Mouse (Mus musculus): ENCODE measurements around the gene Tifa. TPM values are rescaled to one million over a fixed set of nuclear protein-coding genes. Genes with fewer than 3 reads are reported as not detected.
"Not testable (repeated sequence)": the region's sequence is repeated elsewhere in the genome, so short reads cannot be mapped to it uniquely, and the experiment has no call there.

Tifa gene
- total RNA-seq (2022): 1 to 10 TPM; 1.6 to 2.4 (median 2.1) TPM

DNA sequence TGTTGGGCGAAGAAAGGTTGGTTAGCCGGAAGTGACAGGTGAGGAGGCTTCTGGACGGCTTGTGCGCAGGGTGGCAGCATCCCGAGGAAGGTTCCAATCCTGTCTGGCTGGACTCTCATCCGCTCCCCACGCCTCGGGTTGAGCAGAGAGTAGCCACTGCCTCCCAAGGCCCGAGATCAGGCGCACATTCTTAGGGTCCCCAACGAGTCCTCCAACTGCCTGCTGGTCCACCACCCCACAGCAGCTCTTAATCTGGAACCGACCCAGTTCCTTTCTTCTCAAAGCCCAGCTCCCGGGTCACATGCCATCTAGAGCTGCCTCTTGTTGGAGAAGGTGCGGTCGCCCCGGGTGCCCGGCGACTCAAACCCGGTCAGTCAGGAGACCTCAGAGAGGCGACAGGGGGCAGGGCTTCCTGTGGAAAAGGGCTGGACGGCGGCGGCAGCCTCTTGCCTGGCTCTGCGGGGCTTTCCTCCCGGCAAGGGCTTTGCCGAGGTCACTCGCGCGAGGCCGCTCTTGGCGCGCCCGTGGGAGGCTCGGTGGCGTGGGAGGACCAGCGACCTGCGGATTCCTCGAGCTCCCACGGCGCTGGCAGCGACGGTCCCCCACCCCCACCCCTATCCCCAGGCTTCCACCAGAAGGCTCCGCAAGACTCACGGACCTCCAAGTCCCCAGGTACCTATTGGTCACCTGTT lies at the start of gene Tifa:
Gene Tifa (plus strand): TSS at position 306 of the 692 bp plus-strand sequence.
- peak; percentile 76 for DNase-seq (ENCODE audit: low spot score)

DNA sequence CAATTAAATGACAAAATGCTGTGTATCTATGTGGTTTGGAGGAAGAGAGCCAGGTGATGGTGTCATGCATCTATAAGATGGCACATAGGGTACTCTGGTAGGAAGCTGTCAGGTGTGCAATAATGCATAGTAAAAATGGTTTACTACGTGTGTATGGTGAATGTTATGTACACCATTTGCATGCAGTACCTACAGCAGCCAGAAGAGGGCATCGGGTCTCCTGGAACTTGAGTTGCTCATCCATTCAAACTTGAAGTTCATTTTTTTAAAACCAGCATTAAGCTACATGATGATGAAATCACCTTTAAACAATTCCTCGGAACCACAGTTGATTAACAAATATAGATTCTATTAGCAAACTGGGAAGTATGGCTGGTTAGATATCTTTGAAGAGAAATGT lies 48.1 kb upstream of the Tifa start:
- no peak for DNase-seq (ENCODE audit: low spot score)

DNA sequence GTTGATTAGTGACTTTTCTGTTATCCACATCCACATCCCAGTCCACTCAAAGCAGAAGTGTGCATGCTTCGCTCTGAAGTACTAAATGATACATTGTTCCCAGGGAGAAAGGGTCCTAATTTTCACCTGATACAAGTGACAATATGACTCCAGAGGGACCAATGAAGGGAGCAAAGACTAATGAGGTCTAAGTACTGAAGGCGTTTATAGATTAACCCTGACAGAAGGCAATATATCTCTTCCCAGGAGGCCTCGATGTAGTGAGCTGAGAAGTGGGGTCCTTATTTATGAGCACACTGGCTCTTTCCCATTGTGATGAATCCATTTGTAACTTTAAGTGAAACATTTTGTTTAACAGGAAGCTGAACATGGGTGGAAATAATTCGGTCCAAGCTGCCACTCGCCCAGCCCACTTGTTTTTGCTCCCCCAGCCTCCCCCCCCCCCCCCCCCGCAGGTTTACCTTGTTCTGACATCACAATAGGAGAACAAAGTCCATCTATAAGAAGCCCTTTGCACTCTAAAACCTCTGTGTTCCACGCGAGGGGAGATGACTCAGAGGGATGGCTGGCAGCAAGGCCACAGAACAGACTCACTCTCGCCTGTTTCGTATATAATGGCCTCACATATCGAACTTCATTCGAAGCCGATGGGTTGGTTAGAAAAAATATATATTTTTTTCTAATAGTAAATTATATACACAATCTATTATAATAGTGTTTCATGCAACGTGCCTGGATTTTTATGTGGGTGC lies 45.8 kb upstream of the Tifa start:
- no peak for DNase-seq (ENCODE audit: low spot score)

DNA sequence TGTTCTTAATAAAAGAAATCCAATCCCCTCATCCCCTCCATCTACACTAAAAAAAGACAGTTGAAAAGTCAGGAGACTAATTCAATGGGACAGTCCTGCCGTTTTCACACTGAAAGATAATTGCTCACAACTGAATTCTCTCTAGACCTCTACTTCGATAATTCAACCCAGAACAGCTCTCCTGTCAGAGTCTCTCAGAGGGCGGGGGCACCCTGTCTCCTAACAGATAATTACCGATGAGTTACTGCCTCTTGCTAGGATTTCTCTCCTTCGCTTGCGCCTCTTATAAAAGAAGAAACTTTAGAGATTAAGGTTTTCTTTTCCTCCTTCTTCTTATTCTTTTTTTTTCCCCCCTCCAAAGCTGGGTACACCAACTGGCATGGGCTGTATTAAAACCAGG lies 44.1 kb upstream of the Tifa start:
- no peak for DNase-seq (ENCODE audit: low spot score)

DNA sequence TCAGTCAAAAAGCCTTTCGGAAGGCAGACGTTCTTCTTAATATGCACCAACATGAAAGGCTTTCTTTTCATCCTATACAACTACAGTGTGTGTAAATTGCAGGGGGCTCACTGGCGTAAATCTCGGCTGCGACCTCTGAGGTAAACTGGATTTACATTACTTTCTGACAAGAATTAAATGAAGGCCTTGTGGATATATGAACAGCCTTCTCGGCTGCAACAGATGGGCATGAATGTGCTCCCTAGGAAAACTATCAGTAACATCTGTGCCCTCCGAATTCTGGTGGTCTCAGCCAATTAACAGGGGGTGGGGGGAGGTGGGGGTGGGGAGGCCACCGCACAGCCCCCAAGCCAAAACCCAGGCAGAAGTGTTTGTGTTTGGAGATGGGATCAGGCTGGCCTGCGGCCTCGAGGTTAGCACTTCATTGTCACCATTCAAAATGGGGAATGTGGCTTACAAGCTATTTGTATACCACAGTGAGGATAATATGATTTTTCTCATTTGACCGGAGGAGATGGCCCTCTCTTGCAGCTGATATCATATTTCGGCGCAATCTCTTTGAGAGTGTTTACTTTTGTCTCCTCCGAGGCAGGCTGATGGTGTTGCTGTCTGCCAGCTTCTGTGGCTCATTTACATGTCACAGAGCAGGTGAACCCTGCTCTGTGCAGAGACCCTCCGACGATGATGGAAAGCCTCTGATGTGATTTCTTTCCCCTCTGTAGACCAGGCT lies 43.5 kb upstream of the Tifa start:
- DNase-seq (ENCODE audit: low spot score): no peak

DNA sequence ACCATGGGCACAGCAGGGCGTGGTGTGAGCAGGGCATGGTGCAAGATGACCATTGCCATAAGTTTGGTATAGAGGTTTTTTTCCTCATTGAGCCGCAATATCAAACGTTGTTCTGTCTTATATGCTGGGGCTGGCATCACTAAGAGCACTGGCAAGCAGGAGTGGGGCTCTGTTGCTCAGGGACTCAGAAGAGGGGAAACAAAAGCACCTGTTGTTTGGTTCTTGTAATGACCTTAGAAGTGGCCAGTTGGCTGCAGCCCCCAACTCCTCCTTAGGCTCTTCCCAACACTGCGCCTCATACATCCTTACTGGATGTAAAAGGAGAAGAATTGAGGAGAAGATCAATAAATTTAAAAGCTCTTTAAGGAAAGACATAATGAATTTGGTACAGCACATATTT lies 41.0 kb upstream of the Tifa start:
- DNase-seq (ENCODE audit: low spot score): no peak

DNA sequence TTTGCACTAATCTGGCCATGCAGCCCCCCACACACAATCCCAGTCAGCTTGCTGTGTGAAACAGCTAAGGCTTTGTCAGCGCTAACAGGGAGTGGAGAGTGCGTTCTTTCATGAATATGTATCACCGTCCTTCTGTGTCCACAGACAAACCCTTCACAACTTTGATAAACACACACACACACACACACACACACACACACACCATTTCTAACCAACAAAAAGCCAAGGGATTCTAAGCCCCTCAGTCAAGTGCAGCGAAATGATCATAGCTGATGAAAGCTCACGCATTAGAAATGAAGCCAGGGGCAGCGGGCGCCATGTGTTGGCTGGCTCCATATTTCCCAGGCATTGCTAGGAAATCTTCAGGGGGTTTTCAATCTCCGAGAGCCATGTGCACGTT lies 40.3 kb upstream of the Tifa start:
- DNase-seq (ENCODE audit: low spot score): no peak

DNA sequence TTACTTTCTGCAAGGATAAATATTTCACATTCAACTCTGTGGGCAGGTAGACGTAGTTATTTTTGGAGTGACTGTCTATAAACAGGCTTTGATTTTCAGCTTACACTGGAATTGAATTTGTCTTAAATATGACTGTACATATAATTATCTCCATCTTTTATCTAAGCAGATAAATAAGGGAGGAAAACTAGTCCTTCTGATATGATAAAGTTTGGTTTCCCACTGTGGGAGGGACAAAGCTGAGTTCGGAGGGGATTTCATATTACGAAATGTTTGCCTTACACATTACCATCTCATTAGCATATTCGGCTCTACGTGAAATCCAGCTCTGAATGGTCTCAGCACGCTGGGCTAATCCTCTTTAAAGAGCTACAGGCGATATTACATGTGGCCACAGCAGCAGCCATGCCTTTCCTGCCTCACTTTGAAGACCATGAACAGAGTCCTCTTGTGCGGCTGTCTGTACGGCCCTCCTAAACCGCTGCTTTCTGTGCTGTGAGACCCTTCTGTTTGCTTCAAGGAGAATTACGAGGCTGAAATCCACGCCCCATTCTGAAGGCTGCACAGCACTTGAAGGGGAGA lies 39.5 kb upstream of the Tifa start:
- DNase-seq (ENCODE audit: low spot score): no peak

DNA sequence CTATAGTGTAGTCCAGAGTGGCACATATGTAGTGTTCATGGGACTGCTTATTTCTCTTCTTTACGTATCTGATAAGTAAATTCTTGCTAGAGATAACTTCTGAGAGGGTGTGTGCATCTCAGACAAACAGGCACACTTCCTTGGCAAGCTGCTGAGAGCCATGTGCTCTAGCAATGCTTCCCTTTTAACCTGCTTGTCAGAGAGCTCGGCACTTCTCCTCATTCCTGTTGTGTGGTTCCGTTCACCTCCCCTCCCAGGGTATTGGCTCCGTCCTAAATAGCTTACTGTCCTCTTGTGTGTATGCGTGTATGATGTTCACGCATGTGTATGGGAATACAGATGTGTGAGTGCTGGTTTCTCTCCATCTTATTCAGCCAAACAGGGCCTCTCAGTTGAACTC lies 33.1 kb upstream of the Tifa start:
- DNase-seq (ENCODE audit: low spot score): no peak

DNA sequence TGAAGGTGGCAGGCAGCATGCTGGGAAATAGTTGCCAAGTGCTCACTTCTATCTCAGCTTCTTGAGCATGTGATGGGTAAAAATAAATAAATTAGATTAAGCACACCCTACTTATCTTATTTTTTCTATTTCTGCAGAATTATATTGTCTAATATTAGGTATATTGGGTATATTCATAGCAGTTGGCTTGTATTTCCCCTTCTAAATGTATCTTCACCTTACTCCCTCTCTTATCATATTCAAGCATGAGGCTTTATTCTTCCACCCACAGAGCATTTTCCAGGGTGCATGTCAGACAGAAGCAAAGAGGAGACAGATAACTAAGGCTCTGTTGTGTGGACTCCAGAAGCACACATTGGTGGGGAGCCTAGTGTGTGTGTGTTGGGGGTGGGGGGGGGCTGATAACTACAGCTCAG lies 31.7 kb upstream of the Tifa start:
- DNase-seq (ENCODE audit: low spot score): no peak

DNA sequence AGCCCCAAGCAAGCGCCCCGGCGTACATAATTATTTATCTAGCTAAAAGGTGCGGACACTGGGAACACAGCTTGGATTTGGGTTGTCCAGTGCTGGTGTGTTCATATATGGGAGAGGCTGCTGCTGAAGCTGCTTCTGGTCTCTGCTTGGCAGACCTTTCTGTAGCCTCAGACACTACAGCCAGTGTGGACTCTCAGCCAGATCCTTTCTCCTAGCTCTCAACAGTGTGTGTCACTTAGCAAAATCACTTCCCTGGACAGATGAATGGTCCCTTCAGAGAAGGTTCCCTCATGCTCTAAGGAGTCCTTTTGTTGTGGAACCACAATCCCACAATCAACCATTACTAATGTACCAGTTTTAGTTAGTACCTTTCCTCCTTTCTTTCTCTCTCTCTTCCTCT lies 30.8 kb upstream of the Tifa start:
- DNase-seq (ENCODE audit: low spot score): no peak

DNA sequence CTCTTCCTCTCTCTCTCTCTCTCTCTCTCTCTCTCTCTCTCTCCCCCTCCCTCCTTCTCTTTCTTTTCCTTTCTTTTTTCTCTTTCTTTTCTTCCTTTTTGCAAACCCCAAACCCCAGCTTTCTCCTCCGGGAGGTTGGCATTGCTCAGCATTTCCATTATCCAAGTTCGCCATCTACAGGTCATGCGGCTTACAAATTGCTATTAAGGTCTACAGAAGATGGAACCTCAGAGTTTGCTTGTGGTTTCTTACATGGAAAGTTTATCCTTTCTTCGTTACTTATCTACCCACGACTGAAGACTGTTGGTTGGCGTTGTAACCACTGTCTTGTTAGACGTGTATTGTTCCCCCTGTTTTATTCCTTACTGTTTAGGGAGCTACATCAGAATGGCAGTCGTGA lies 30.4 kb upstream of the Tifa start:
- DNase-seq (ENCODE audit: low spot score): no peak

DNA sequence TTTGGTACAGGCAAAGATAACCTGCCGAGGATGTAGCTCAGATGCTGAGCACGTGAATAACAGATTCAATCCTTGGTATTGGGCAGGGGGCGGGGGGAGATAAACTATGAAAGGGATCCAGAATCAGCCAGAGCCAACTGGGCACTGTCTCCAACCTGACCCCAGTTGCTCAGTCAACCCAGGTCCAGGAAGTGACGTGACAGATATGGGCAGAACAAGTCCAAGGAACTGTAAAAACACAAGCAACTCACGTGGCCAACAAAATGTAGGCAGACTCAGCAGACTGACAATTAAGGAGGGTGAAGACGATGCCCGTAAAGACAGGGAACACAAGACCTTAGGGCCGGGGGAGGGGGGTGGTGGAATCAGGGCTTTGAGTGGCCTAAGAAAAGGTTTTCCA lies 27.2 kb upstream of the Tifa start:
- DNase-seq (ENCODE audit: low spot score): no peak

DNA sequence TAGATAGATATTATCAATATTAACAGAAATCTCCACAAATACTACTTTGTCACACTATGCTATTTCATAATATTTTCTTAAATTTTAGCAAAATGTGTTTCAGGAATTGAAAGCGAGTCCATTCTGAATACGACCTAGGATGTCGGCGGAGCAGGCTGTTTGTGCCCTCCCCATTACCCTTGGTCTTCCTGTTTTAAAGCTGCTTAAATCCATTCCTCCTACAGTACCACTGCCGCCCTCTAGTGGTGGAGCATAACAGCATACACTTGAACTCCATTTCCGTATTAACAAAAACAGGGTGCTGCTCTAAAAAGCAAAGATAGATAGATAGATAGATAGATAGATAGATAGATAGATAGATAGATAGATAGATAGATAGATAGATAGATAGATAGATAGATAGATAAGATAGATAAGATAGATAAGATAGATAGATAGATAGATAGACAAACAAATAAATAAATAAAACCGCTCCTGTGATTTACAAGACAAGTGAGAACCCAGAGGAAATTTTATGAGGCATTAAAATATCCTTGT lies 26.5 kb upstream of the Tifa start:
- DNase-seq (ENCODE audit: low spot score): peak; percentile 79

DNA sequence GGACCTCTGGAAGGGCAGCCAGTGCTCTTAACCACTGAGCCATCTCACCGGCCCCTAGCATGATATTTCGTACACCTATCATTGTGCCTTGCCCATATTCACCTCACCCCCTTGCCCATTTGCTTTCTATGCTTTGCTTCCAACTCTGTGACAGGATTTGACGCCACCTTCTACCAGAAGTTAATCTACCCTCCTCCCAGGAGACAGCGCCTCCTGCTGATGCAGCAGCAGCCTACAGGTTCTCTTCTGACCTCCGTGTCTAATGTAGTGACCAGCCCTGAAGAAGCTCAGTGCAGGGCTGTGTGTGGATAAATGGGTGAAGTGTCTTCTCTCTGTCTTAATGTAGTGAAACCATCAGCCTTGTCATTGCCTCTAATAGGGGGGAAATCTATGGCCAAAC lies 25.1 kb upstream of the Tifa start:
- DNase-seq (ENCODE audit: low spot score): no peak

DNA sequence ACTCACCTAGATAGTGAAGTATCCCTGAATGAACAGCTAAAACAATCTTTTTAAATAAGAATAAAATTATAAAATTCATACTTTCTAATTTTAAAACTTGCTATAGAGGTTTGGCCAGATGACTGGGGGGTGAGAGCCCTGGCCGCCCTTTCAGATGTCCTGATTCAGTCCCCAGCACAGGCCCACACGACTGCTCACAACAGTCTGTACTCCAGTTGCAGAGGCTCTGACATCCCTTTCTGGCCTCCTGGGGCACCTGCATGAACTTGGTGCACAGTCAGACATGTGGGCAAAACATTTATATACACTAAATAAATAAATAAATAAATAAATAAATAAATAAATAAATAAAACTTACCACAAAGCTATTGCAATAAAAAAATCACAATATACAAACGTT lies 23.6 kb upstream of the Tifa start:
- no peak for DNase-seq (ENCODE audit: low spot score)

DNA sequence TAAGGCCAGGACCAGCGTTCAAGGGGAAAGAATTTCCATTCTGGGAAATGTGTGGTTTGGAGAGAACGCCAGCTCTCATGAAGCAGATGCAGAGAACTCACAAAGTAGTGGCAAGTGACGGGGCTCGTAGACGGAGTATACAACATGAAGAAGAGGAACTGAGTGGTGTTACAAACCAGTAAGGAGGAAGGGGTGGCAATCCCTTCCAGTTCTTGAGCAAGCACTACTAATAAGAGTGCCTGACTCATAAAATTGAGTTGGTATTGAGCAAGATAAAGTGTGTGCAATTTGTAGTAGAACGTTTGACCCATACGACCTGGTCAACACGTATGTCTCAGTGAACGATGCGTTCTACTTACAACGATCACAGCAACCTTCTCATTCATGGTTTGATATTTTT lies 20.5 kb upstream of the Tifa start:
- DNase-seq (ENCODE audit: low spot score): no peak

DNA sequence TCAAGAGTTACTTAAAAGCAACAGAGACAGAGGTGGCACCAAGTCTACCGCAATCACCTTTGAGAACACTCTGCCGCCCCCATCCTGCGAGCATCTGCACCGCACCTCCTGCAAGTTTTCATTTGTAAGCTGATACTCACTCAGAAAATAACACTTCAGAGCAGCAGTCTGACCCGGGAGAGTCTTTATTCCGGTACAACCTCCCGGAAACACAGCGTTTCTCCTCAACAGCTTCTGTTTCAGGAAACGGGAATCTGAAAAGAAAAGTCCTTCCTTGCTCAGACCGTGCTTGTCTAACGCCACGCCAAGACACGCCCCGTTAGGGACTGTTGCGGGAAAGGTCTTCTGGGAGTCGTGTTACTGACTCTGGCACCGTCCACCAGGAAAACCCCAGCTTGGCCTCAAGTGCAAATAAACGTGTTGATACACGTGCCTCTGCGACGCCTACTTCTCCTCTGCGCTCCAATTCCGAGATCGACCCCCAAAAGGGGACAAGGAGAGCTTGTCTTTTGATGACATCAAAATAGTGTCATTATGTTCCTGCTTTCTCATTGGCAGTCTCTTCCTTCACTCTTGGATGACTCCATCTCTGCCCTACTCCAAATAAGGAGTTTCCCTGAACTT lies 9.5 kb upstream of the Tifa start, which contains the start of gene Alpk1:
Gene Alpk1 (minus strand): TSS at position 507 of the 624 bp plus-strand sequence.
- DNase-seq (ENCODE audit: low spot score): peak; percentile 91

DNA sequence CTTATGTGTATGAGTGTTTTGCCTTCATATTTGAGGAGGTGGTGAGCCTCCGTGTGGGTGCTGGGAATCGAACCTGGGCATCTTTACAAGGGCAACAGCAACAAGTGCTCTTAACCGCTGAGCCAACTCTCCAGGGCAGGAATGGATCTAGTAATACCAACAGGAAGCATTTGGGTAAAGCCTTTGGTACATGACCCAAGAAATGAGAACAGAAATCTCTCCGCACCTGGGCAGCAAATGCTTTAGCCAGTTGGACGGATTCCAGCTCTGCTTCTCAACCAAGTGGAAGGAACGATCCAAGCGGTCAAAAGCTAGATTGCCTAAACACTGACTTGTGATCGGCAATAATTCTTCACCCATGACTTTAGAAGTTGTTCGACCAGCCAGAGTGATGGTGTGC lies 8.7 kb upstream of the Tifa start:
- DNase-seq (ENCODE audit: low spot score): no peak

DNA sequence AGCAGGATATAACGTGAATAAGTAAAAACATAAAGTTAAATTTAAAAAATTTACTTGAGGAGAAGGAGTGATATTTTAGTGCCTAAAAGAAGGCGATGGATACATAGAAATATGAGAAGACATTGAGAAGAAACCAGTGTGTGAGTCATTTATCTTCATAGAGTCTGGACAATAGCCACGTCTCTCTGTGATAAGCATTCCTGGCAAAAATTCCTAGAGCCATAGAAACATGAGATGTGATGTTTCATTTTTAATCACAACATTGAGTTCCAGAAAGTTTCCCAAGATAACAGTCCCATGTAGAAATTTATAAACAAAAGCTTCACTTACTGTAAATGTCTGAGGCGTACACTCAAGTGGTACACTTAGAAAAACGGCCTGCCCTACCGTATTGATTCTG lies 6.7 kb upstream of the Tifa start:
- no peak for DNase-seq (ENCODE audit: low spot score)

DNA sequence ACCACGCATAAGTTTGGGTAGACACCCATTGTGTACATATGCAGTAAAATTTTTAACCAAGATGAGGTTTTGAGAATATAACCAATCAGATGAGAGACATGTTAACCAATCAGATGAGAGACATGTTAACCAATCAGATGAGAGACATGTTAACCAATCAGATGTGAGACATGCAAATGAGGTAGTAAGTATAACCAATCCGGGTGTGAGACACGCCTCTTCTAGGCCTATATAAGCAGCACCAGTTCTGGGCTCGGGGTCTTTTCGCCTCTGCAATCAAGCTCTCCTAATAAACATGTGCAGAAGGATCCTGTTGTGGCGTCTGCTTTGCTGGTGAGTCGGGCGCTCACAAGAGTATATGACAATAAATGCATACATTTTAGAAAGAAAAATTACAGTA lies 5.9 kb upstream of the Tifa start:
- DNase-seq (ENCODE audit: low spot score): not testable (repeated sequence)

DNA sequence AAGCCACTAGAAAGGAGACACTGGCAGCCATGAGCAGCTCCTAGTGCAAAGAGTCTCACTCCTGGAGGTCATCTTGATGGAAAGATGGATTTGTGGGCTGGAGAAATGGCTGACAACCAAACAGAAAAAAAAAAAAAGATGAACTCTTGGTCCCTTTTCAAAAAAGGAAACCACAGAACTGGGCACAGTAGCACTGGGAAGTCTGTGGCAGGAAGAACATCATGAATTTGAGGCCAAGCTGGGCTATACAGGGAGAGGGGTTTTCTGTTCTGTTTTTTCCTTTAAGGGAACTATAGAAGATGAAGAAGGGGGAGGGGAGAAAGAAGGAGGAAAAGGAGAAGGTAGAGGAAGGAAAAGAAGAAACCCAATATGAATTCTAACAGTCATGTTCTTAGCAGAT lies 2.6 kb upstream of the Tifa start:
- DNase-seq (ENCODE audit: low spot score): no peak
